Mouse (Mus musculus): ENCODE measurements around the gene Etv5. TPM values are rescaled to one million over a fixed set of nuclear protein-coding genes. Genes with fewer than 3 reads are reported as not detected.
"Not testable (repeated sequence)": the region's sequence is repeated elsewhere in the genome, so short reads cannot be mapped to it uniquely, and the experiment has no call there.

Etv5 gene
- polyA plus RNA-seq, 1 experiment = 10.4 TPM

GRCm38 (mm10) chr16:22358701-22359354 is 80.7 kb downstream of the Etv5 start:
- peaks cover 12% of the 10 kb centered on the region for H3K4me1 ChIP-seq
- TF ChIP-seq GATA1 (IDR thresholded peaks at IDR 0.05; ENCODE audit: borderline replicate concordance, low read length) = no peak
- no peak for TF ChIP-seq FLI1 (IDR thresholded peaks at IDR 0.05; ENCODE audit: low read length)
- no peaks in the 10 kb centered on the region for H3K36me3 ChIP-seq (replicated peaks; ENCODE audit: low read length)
- H3K9me3 ChIP-seq = no peaks in the 10 kb centered on the region; the same call in 1 of the 2 replicates
- H3K4me3 ChIP-seq (replicated peaks) = no peak overlapping the region
- no peaks in the 10 kb centered on the region for H3K27me3 ChIP-seq (replicated peaks)

- H3K27me3 ChIP-seq (replicated peaks); H3K9me3 ChIP-seq; H3K4me3 ChIP-seq (replicated peaks); H3K36me3 ChIP-seq (replicated peaks; ENCODE audit: low read length): not testable (repeated sequence)
- H3K4me1 ChIP-seq = peaks cover 31% of the 10 kb centered on the region
These were observed 85.3 kb downstream of the Etv5 start for GRCm38 (mm10) chr16:22354177-22354576.

GRCm38 (mm10) chr16:22353639-22354038 is 85.9 kb downstream of the Etv5 start:
- Histone ChIP-seq H3K36me3 (replicated peaks; ENCODE audit: low read length) (no peaks in the 10 kb centered on the region), H3K4me1 (peaks cover 31% of the 10 kb centered on the region), H3K27me3 (replicated peaks) (no peaks in the 10 kb centered on the region), H3K9me3 (0 out of 2 replicates have a peak, but pooled peaks cover 2% of the 10 kb centered on the region), H3K4me3 (replicated peaks) (no peak overlapping the region)
- TF ChIP-seq FLI1 (IDR thresholded peaks at IDR 0.05; ENCODE audit: low read length) (no peak), GATA1 (IDR thresholded peaks at IDR 0.05; ENCODE audit: borderline replicate concordance, low read length) (no peak)

- Histone ChIP-seq H3K36me3 (replicated peaks; ENCODE audit: low read length) (no peaks in the 10 kb centered on the region), H3K9me3 (peaks cover 23% of the 10 kb centered on the region), H3K4me1 (peaks cover 28% of the 10 kb centered on the region), H3K27me3 (replicated peaks) (no peaks in the 10 kb centered on the region), H3K4me3 (replicated peaks) (no peak overlapping the region)
- TF ChIP-seq GATA1 (IDR thresholded peaks at IDR 0.05; ENCODE audit: borderline replicate concordance, low read length) (no peak), FLI1 (IDR thresholded peaks at IDR 0.05; ENCODE audit: low read length) (no peak)
These were observed 88.3 kb downstream of the Etv5 start for GRCm38 (mm10) chr16:22351194-22351593.

GRCm38 (mm10) chr16:22349798-22350197 is 89.7 kb downstream of the Etv5 start:
- TF ChIP-seq GATA1 (IDR thresholded peaks at IDR 0.05; ENCODE audit: borderline replicate concordance, low read length) (no peak), FLI1 (IDR thresholded peaks at IDR 0.05; ENCODE audit: low read length) (no peak)
- H3K36me3 ChIP-seq (replicated peaks; ENCODE audit: low read length) = no peaks in the 10 kb centered on the region

GRCm38 (mm10) chr16:22348478-22349270 is 90.8 kb downstream of the Etv5 start:
- Histone ChIP-seq H3K4me3 (replicated peaks) (no peak overlapping the region), H3K9me3 (peaks cover 40% of the 10 kb centered on the region), H3K36me3 (replicated peaks; ENCODE audit: low read length) (no peaks in the 10 kb centered on the region), H3K4me1 (peaks cover 28% of the 10 kb centered on the region), H3K27me3 (replicated peaks) (no peaks in the 10 kb centered on the region)
- TF ChIP-seq GATA1 (IDR thresholded peaks at IDR 0.05; ENCODE audit: borderline replicate concordance, low read length) (no peak), FLI1 (IDR thresholded peaks at IDR 0.05; ENCODE audit: low read length) (no peak)

More at GRCm38 (mm10) chr16:22349798-22350197, 89.7 kb downstream of the Etv5 start:
- peaks cover 28% of the 10 kb centered on the region for H3K4me1 ChIP-seq
- peaks cover 34% of the 10 kb centered on the region for H3K9me3 ChIP-seq
- peak overlapping the region; percentile 50 for H3K4me3 ChIP-seq (replicated peaks)
- no peaks in the 10 kb centered on the region for H3K27me3 ChIP-seq (replicated peaks)

GRCm38 (mm10) chr16:22348014-22348413 is 91.5 kb downstream of the Etv5 start:
- Histone ChIP-seq H3K4me1 (peaks cover 28% of the 10 kb centered on the region), H3K4me3 (replicated peaks) (no peak overlapping the region), H3K36me3 (replicated peaks; ENCODE audit: low read length) (no peaks in the 10 kb centered on the region), H3K9me3 (peaks cover 40% of the 10 kb centered on the region), H3K27me3 (replicated peaks) (no peaks in the 10 kb centered on the region)
- TF ChIP-seq GATA1 (IDR thresholded peaks at IDR 0.05; ENCODE audit: borderline replicate concordance, low read length) (no peak), FLI1 (IDR thresholded peaks at IDR 0.05; ENCODE audit: low read length) (no peak)

- H3K9me3 ChIP-seq = peaks cover 18% of the 10 kb centered on the region
- H3K27me3 ChIP-seq (replicated peaks) = peaks cover 2% of the 10 kb centered on the region
- no peak overlapping the region for H3K4me3 ChIP-seq (replicated peaks)
- no peaks in the 10 kb centered on the region for H3K4me1 ChIP-seq
- TF ChIP-seq FLI1 (IDR thresholded peaks at IDR 0.05; ENCODE audit: low read length) (no peak), GATA1 (IDR thresholded peaks at IDR 0.05; ENCODE audit: borderline replicate concordance, low read length) (no peak)
- no peaks in the 10 kb centered on the region for H3K36me3 ChIP-seq (replicated peaks; ENCODE audit: low read length)
These were observed 98.3 kb downstream of the Etv5 start for GRCm38 (mm10) chr16:22341236-22341671.

- Histone ChIP-seq H3K36me3 (replicated peaks; ENCODE audit: low read length) (no peaks in the 10 kb centered on the region), H3K9me3 (peaks cover 10% of the 10 kb centered on the region), H3K4me1 (no peaks in the 10 kb centered on the region), H3K27me3 (replicated peaks) (peaks cover 3% of the 10 kb centered on the region), H3K4me3 (replicated peaks) (no peak overlapping the region)
- no peak for TF ChIP-seq FLI1 (IDR thresholded peaks at IDR 0.05; ENCODE audit: low read length)
- TF ChIP-seq GATA1 (IDR thresholded peaks at IDR 0.05; ENCODE audit: borderline replicate concordance, low read length) = no peak
These were observed 103.7 kb downstream of the Etv5 start for GRCm38 (mm10) chr16:22335781-22336180.

Other genes with a start within 250 kb of the Etv5 start
- 5.2 and 52.5 TPM in 2 replicates for gene Tra2b, start 173.7 kb downstream of the Etv5 start, polyA plus RNA-seq (2012; ENCODE audit: insufficient read depth, low replicate concordance)
- gene Dgkg, start 217.5 kb upstream of the Etv5 start, polyA plus RNA-seq (2012; ENCODE audit: insufficient read depth, low replicate concordance) = 1.9 and 2.9 TPM in 2 replicates

Data from megakaryocyte, embryonic 14.5 days (primary cell).